Mouse (Mus musculus) heart, embryonic 11.5 days (tissue): ENCODE measurements around the gene Ndc80. TPM values are rescaled to one million over a fixed set of nuclear protein-coding genes. Genes with fewer than 3 reads are reported as not detected.
A peak's percentile ranks its signal among the peaks of the same experiment; 100 is the strongest.

Experiments used
- ATAC-seq: fragments of 200-750 bp; cut with Nextera tagmentation; replicated peaks from 2 replicates; pipeline ENCODE4 v1.8.0; 2017; ENCODE audit warnings: moderate library complexity; ENCODE audit not compliant: insufficient number of reproducible peaks, low FRiP score, low TSS enrichment
- H3K27ac ChIP-seq: fragments of 300-500 bp; sonication (generic); 2 replicates; pipeline ENCODE4 v1.5.1; 2014; ENCODE audit warnings: mild to moderate bottlenecking, low read depth, low read length
- H3K27me3 ChIP-seq: fragments of 300-500 bp; sonication (generic); 2 replicates; pipeline ENCODE4 v1.6.1; 2014; ENCODE audit warnings: mild to moderate bottlenecking, low read length, mixed read lengths; ENCODE audit not compliant: control insufficient read depth, insufficient read depth
- H3K36me3 ChIP-seq: fragments of 300-500 bp; sonication (generic); 2 replicates; pipeline ENCODE4 v1.6.1; 2014; ENCODE audit warnings: mild to moderate bottlenecking, low read length, moderate library complexity, mixed read lengths; ENCODE audit not compliant: control insufficient read depth, insufficient read depth
- H3K4me1 ChIP-seq: fragments of 300-500 bp; sonication (generic); 2 replicates; pipeline ENCODE4 v1.6.1; 2014; ENCODE audit warnings: low read length; ENCODE audit not compliant: control insufficient read depth, insufficient read depth
- H3K4me2 ChIP-seq: fragments of 300-500 bp; sonication (generic); 2 replicates; pipeline ENCODE4 v1.6.1; 2014; ENCODE audit warnings: mild to moderate bottlenecking, moderate library complexity
- H3K4me3 ChIP-seq: fragments of 300-500 bp; sonication (generic); 2 replicates; pipeline ENCODE4 v1.5.1; 2014; ENCODE audit warnings: low read depth, low read length
- H3K9ac ChIP-seq: fragments of 300-500 bp; sonication (generic); 2 replicates; pipeline ENCODE4 v1.6.1; 2014; ENCODE audit warnings: mild to moderate bottlenecking, low read depth, low read length, moderate library complexity
- H3K9me3 ChIP-seq: fragments of 300-500 bp; sonication (generic); replicated peaks from 2 replicates; pipeline ENCODE4 v1.6.1; 2016; ENCODE audit warnings: low read length; ENCODE audit not compliant: control insufficient read depth
- WGBS: fragments of 180-500 bp; shearing (Covaris S2); extraction: QIAGEN DNeasy Blood & Tissue Kit; methylation state at CpG from one replicate; pipeline ENCODE4 v1.1.7; 2014; ENCODE audit not compliant: insufficient replicate concordance; 5-methylcytosine and 5-hydroxymethylcytosine counted together
- polyA plus RNA-seq: library from polyadenylated mRNA; unstranded; fragments of >200 nt; fragmentation: Nextera tagmentation; extraction: Ambion mirVana; gene quantifications from 2 replicates; pipeline ENCODE4 v1.2.1, GENCODE M21; 2014

Ndc80 gene
- polyA plus RNA-seq, 1 experiment from 2014 or later: 41.2 TPM

DNA sequence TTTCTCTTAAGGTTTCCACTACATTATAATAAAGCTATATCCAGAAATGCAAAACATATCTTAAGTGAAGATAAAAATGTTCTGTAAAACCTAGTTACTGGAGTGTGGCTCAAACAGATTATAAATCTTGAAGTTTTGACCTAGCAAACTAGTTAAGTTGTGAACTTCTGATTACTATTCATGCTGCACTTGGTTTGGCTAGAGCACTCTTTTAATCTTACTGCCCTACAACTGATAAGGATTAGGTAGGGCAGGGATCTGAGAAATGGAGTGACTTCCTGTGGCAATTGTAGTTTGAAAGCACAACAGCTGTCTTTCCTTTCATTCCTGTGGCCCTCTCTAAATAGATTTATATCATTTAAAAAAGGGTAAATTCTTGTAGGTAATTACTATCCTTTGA, 1.4 kb upstream of the Ndc80 start:
- ATAC-seq: no peak
- no peaks in the 10 kb centered on the region for H3K36me3 ChIP-seq
- peaks cover 6% of the 10 kb centered on the region; the same call in 1 of the 2 replicates for H3K4me1 ChIP-seq
- no peak overlapping the region for H3K4me3 ChIP-seq
- no peak overlapping the region for H3K4me2 ChIP-seq
- H3K27me3 ChIP-seq: no peaks in the 10 kb centered on the region
- no peaks in the 10 kb centered on the region for H3K9me3 ChIP-seq
- H3K27ac ChIP-seq: no peak overlapping the region
- H3K9ac ChIP-seq: no peak overlapping the region

DNA sequence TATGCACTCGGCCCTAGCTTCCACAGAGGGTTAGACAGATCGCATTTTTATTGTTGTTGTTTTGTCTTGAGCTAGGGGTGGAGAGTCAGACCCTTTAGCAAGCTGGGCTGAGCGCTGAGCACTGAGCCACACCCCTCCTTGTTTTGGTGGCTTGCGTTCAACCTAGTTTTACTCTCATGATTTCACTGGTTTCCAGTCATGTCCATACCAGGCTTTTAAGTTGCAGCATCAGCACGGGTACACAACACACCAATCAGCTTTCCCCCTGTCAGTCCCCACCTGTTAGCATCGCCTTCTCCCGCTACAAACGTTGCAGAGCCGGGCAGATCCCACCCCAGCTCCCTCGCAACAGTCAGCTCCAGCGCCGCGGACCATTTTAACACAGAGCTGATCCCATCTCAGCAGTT, 352 bp downstream of the Ndc80 start:
- peak overlapping the region; percentile 73 for H3K9ac ChIP-seq
- H3K4me1 ChIP-seq: peaks cover 6% of the 10 kb centered on the region; the same call in 1 of the 2 replicates
- ATAC-seq: peak; percentile 56; the same call in 1 of the 2 replicates
- peak overlapping the region; percentile 97 for H3K27ac ChIP-seq
- H3K9me3 ChIP-seq: no peaks in the 10 kb centered on the region
- H3K4me3 ChIP-seq: peak overlapping the region; percentile 78
- H3K4me2 ChIP-seq: peak overlapping the region; percentile 78
- no peaks in the 10 kb centered on the region for H3K36me3 ChIP-seq
- WGBS: under 1% methylated on average over 13 of the region's 13 CpGs
- no peaks in the 10 kb centered on the region for H3K27me3 ChIP-seq

DNA sequence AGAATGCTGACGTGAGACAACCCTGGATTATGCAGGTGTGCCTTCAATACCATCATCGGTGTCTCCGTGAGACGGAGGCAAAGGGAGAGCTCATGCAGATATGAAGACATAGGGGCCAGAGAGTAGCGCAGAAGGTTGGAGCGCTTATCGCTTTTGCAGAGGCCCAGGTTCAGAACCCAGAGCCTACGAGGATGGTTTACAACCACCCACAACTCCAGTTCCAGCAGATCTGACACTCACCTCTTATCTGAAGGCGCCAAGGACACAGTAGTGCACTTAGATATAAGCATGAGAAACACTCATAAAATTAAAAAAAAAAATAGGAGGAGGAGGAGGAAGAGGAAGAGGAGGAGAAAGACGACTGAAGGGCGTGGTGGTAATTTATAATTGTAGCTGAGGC, 16.4 kb downstream of the Ndc80 start:
- Histone ChIP-seq H3K9me3 (no peaks in the 10 kb centered on the region), H3K36me3 (peaks cover 25% of the 10 kb centered on the region; the same call in 1 of the 2 replicates), H3K4me2 (no peak overlapping the region), H3K4me3 (no peak overlapping the region), H3K4me1 (no peaks in the 10 kb centered on the region), H3K27me3 (no peaks in the 10 kb centered on the region), H3K27ac (no peak overlapping the region), H3K9ac (no peak overlapping the region)
- no peak for ATAC-seq
- 94% methylated on average over 11 of the region's 11 CpGs for WGBS

DNA sequence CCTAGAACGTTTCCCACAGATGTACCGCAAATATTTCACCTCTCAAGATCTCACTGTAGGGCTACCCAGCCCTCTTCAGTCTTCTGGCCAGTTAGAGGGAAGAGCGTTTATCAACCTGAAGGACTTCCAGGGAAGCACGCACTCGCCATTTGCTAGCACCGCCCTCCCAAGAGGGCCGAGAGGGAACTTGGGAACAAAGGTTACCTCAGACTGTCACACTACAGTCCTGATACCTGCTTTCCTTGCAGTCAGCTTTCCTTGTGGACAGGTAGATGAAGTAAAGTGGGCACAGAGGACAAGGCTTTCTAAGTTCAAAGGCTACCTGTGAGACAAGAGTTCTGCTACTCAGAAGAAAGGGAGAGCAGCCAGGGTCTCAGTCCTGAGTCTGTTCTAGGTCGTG, 19.8 kb downstream of the Ndc80 start:
- Histone ChIP-seq H3K4me1 (no peaks in the 10 kb centered on the region), H3K9ac (no peak overlapping the region), H3K36me3 (peaks cover 24% of the 10 kb centered on the region; the same call in 1 of the 2 replicates), H3K27ac (no peak overlapping the region), H3K27me3 (no peaks in the 10 kb centered on the region), H3K9me3 (no peaks in the 10 kb centered on the region), H3K4me3 (no peak overlapping the region), H3K4me2 (no peak overlapping the region)
- no peak for ATAC-seq
- WGBS: 84% methylated on average over 8 of the region's 8 CpGs

DNA sequence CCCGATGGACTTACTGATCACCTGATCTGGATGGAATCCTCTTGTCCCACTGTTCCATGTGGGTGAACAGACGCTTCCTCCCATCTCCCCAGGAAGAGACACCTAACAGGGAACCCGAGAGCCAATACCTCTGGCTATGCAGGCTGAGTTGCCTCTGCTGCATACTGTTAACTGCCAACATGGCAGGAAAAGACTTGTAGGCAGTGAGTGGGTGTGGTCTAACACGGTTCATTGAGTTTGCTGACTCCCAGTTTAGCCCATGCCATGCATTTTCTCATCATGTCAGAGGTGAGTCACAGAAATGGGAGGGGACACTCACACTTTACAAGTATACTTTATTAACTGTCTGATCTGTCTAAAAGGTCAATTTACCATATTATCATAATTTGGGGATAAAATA, 30.9 kb downstream of the Ndc80 start:
- no peak for ATAC-seq
- Histone ChIP-seq H3K9ac (no peak overlapping the region), H3K4me3 (no peak overlapping the region), H3K9me3 (no peaks in the 10 kb centered on the region), H3K27ac (no peak overlapping the region), H3K4me2 (no peak overlapping the region), H3K36me3 (peaks cover 27% of the 10 kb centered on the region), H3K27me3 (no peaks in the 10 kb centered on the region), H3K4me1 (no peaks in the 10 kb centered on the region)
- WGBS: 91% methylated on average over 4 of the region's 4 CpGs

DNA sequence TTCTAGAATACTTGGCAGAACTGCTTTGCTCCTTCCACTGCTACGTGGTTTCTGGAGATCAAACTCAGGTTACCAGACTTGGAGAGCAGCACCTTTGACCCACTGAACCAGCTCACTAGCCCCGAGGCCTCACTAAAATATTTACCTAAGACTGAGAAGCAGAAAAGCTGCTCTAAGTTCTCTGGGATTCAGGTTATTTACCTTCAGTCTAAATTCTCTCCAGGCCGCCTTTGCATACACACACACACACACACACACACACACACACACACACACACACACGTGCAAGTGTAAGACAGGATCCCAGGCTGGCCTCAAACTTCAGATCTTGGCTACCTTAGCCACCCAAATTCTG, 35.3 kb downstream of the Ndc80 start:
- no peak overlapping the region for H3K27ac ChIP-seq
- no peak overlapping the region for H3K9ac ChIP-seq
- WGBS: 73% methylated on average over 4 of the region's 4 CpGs
- peaks cover 10% of the 10 kb centered on the region for H3K36me3 ChIP-seq
- no peak for ATAC-seq
- no peaks in the 10 kb centered on the region for H3K4me1 ChIP-seq
- H3K9me3 ChIP-seq: no peaks in the 10 kb centered on the region
- H3K27me3 ChIP-seq: no peaks in the 10 kb centered on the region
- no peak overlapping the region for H3K4me3 ChIP-seq
- no peak overlapping the region for H3K4me2 ChIP-seq

DNA sequence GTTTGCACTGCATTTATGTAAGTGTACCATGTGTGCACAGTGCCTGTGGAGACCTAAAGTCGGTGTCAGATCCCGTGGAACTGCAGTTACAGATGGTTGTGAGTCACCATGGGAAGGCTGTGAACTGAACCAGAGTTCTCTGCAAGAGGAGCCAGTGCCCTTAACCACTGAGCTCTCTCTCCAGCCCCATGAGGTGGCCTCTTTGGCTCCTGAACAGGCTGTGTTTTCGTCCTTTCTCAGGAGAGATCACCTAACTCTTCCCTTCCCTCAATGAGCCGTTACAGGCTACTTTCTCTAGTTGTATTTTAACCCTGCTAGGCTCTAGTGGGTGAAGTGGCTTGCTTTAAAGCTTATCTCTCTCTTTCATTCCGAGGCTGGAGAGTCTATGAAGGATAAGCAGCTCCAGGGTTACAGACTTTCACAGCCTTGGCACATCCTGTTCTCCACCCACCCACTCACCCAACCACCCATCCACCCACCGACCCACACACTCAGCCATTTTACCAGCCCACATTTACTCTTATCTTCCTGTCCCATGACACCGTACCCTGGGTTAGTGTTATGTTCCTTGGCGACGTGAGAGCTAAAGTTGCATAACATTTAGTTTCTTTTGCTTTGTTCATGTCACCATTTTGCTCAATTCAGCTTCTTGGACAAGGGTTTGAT, 35.9 kb downstream of the Ndc80 start:
- Histone ChIP-seq H3K4me1 (no peaks in the 10 kb centered on the region), H3K4me2 (no peak overlapping the region), H3K27me3 (no peaks in the 10 kb centered on the region), H3K4me3 (no peak overlapping the region), H3K36me3 (peaks cover 6% of the 10 kb centered on the region), H3K27ac (no peak overlapping the region), H3K9ac (no peak overlapping the region), H3K9me3 (no peaks in the 10 kb centered on the region)
- 60% methylated on average over 9 of the region's 9 CpGs for WGBS
- ATAC-seq: no peak

DNA sequence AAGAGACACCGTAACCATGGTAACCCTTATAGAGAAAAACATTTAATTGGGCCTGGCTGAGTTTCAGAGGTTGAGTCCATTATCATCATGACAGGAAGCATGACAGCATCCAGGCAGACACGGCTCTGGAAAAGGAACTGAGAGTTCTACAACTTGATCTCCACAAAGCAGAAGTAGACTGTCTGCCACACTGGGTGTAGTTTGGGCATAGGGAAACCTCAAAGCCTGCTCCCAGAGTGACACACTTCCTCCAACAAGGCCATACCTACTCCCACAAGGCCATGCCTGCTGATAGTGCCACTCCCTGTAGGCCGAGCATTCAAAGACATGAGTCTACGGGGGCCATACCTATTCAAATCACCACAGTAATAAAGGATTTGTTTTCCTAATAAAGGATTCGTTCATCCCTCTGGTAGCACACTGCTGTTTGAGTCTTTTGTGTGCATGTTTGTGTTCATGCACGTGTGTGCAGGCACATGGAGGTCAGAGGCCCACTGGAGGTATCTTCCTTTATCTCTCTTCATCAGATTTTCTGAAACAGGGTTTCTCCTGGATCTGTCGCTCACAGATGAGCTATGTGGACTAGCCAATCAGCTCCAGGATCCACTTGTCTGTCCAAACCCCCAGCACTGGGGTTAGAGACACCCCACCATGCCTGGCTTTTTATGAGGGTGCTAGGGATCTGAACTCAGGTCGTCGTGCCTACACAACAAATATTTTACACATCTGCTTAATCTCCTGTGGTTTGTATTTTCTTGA, 36.8 kb downstream of the Ndc80 start:
- no peaks in the 10 kb centered on the region for H3K27me3 ChIP-seq
- H3K4me3 ChIP-seq: no peak overlapping the region
- H3K36me3 ChIP-seq: no peaks in the 10 kb centered on the region
- H3K4me1 ChIP-seq: no peaks in the 10 kb centered on the region
- H3K9me3 ChIP-seq: no peaks in the 10 kb centered on the region
- no peak overlapping the region for H3K4me2 ChIP-seq
- 80% methylated on average over 9 of the region's 9 CpGs for WGBS
- no peak for ATAC-seq
- H3K9ac ChIP-seq: no peak overlapping the region
- no peak overlapping the region for H3K27ac ChIP-seq
